Mouse (Mus musculus) kidney, postnatal 10 days (tissue): Measurements from ENCODE around the gene Rtkn2.
"Not testable (repeated sequence)": the region's sequence is repeated elsewhere in the genome, so short reads cannot be mapped to it uniquely, and the experiment has no call there.

ENCODE experiments used
- DNase-seq: peaks from one replicate; pipeline ENCODE4 v3.0.0; 2021; ENCODE audit warnings: mixed read lengths

Gene Rtkn2

DNA sequence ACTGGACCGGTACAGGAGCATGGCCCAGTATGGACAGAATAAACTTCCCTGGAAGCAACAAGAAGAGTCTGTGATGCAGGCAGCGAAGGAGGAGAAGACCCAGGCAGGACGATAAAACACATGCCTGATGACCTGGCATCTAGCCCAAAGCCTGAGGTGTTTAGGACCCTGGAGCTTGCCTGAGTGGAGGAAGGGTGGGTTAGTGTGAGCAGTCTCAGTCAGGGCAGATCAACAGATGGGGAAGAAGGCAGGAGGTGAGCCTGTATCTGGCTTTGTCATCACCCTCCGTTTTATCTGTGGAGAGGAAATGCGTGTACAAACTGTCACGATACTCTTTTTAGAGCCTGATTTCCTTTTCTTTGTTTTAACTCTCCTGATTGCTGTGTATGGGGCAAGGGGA, 102.3 kb downstream of the Rtkn2 start:
- peak; percentile 26 for DNase-seq

DNA sequence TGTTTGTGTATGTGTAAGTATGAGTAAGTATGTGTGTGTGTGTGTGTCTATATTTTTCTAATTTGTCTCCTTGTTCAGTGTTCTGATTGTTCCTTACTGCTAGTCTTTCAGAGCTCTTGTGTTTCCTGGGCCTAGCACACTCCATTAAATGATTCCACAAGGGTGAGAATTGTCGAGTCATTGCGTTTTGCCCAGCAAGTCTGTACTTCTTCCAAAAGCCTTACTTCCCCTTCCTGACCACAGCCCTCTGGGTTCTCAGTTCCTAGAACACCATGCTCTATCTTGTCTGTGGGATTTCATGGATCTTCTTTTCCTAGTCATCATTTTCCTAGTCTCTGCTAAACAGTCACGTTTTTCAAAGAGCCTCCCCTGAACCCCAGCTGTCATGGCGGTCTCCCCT, 106.2 kb downstream of the Rtkn2 start:
- no peak for DNase-seq

DNA sequence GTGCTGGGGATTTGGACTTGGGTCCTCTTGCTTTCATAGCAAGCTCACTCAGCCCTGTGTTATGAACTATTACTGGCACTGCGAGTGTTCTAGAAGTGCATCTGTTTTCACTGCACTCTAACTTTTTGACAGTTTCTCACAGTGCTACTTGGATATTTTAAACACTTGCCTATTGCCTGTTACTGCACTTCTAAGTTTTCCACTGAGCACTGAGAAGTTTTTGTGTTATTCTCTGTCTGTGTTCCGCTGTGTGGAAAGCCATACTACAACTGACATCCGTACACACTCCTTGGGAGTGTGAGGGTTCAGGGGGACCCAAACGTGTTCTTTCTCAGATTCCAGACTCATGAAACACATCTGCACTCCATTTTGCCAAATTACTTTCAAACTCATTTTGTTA, 107.6 kb downstream of the Rtkn2 start:
- no peak for DNase-seq

DNA sequence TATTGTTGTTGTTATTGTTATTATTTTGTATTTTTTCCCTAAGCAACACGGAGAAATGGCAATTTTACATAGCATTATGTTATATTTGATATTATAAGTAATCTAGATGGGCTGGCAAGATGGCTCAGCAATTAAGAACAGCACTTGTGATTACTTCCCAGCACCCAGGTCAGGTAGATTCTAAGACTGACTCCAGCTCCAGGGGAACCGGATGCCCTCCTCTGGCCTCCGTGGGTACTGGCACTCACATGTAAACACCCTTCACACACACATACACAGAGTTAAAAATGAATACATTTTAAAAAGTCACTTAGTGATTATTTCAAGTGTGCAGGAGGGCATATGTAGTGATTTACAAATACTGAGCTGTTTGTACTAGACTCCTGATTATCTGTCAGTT, 108.4 kb downstream of the Rtkn2 start:
- no peak for DNase-seq

DNA sequence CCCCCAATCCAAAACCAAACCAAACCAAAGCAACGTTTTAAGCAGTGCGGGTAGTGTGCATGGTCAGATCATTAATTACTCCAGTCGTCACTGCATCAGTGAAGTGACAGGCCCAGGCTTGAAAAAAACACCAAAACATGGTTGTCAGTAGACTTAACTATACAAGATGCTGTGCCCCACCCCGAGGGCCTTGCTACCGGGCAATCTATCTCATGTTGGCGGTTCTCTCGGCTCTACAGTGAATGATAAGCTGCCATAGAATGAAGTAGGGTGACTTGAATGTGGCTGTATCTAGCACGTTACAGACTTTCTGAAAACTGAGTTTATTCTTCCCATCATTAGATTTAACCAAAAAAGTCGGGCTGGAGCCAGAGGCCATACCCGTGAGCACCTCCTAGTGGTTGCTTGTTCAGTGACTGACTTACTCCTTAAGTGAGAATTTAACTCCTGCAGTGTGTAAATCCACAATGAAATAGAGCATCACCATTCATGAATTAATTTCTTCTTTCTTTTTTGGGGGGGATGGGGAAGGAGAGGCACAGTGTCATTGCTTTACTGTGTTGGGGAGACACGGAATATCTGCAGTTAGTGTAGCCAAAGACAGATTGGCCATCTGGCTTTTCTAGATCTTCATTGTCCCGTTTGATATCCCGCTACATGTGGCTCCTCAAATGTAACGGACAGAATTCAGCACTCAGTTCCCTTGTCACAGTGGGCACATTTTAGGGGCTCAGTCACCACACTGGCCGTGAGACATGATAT, 110.2 kb downstream of the Rtkn2 start:
- peak; percentile 42 for DNase-seq

DNA sequence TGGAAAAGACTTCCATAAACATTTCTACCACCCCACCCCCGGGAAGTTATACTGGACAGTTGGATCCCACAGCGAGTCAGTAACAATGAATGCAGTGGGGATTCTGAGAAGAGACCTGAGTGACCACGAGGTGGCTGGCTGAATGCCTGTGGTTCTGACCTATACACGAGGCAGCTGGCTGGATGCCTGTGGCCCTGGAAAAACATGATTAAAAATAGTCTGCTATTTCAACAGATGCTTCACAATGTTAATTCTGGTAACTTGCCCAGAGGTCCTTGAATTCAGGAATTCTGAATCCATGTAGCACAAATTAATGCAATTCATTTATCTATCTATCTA, 110.8 kb downstream of the Rtkn2 start:
- peak; percentile 85 for DNase-seq

DNA sequence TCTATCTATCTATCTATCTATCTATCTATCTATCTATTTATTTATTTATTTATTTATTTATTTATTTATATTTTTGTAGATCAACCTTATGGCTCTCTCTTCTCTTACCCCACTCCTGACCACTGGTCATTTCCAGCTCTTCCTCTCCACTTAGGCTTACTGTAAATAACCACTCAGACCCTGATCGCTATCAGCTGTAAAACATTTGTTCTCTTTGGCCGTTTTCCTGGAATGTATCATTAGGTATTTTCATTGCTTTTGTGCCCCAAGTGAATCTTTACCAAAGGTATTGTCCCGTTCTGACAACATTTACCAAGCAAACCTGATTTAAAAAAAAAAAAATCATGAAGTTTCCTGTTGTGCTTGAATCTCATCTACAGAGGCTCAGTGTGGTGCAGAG, 111.2 kb downstream of the Rtkn2 start:
- no peak for DNase-seq

DNA sequence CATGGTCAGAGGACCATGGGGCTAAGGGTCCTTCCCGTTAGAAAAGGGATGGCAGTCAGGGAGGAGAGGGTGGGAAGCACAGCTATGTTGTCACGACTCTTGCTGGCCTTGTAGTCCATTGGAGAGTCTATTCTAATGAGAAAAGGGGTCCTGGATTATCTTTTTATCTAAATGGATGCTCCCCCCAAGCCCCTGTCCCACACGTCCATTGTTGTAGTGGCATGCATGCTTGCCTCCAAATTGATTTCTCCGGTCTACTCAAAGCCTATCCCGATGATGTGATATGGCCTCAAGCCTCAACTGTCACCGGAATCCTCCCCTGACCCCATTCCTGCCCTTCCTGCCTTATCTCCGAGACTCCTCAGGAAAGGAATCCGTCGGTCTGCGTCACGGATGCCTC, 111.6 kb downstream of the Rtkn2 start:
- no peak for DNase-seq

DNA sequence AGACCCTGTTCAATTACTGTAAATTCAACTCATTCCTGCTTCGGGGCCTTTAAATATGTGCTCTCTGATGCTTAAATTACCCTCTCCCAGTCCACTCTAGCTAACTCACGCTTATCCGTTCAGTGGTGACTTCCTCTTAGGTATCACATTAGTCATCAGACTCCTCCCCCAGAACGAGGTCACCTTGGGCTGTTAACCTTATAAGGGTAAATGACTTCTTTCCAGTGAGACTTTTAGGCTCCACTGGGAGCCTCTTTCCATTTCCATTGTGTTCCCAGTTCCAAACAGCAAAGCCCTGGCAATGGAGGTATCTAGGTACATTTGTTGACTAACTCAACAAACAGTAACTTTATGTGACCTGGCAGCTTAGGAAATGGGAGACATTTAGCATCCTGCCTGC, 112.5 kb downstream of the Rtkn2 start:
- no peak for DNase-seq

DNA sequence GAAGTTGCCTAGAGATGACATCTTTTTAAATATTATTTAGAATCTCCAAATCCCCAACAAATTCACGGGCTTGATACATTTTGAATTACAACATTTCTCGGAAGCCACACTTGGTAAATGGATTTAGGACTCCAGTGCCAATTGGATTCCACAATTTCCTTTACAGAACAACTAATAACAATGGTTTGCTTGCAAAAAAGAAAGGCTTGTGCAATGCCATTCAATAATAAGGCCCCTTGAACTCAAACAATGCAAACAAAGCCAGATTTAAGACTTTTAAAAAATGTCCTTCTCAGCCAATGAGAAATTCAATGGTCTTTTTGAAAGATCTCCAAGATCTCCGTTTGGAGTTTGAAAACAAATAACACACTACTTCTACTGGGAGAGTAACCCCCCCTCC, 114.1 kb downstream of the Rtkn2 start:
- DNase-seq, result no peak

DNA sequence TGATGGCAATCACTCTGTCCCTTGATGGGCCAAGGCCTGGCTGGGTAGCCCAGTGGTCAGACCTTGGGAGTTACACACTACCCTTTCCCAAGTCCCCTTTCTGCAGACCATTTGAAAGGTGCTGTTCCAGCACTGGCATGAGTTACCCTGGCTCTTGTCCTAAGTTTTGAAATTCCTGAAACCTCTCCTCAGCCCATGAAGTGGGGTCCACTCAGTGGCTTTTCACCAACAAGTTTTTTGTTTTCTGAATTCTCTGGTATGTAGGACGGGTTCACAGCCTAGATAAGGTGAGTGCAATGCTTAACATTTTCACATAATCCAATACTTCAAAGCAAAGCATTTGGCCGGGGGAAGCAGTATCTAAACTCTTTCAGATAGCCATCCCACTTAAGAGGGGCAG, 115.8 kb downstream of the Rtkn2 start:
- no peak for DNase-seq

DNA sequence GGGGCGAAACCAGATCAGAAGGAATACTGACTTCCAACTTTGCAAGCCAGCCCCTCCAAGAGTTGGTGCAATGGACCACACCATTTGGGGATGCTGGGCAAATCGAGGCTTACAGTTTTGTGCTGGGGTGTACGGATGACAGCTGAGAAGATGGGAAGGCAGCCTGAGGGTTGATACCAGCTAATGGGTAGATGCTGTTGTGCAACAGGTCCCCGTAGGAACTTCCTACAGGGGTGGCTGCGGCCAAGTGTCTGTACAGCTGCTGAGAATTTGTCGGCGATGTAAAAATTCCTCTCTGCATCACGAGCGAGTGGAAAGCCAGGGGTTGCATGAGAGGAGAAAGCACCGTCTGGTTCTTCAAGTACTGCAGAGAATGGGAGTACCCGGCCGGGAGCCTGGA, 117.0 kb downstream of the Rtkn2 start:
- DNase-seq, result no peak

DNA sequence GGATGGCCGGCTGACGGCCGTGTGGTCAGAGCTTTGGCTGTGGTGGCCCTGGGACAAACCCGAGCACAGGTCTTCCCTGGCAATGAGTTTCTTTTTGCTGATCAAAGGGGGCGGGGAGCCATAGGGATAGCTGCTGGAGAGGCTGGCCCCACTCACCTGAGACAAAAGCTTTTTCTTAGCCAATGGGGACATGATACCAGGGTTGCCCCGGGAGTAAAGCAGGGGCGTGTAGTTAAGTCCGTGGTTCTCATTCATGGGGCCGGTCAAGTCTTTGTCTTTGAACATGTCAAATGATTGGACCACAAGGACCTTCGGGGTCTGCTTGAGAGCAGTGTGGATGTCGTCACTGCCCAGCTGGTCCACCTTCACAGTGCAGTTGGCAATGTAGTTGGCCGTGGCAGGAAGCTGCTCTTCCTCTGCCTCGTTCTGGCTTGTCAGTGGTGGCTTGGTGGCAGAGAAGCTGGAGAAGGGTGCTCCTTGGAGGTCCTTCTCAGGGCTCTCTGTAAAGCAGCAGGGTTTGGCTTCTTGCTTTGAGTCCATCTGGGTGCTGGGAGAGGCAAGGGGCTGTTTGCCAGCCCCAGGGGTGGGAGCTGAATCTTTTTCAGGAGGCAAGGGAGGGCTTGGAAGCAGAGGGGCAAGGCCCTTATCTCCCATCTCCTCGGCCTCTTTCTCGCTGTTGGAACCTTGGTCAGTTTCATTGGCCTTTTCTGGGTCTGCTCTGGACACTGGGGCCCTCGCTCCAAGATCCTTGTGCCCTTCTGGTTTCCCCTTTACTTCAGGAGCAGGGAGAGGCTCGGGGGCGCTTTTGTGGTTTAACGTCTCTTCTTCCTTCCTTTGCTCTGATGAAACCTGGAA, 118.7 kb downstream of the Rtkn2 start:
- no peak for DNase-seq

DNA sequence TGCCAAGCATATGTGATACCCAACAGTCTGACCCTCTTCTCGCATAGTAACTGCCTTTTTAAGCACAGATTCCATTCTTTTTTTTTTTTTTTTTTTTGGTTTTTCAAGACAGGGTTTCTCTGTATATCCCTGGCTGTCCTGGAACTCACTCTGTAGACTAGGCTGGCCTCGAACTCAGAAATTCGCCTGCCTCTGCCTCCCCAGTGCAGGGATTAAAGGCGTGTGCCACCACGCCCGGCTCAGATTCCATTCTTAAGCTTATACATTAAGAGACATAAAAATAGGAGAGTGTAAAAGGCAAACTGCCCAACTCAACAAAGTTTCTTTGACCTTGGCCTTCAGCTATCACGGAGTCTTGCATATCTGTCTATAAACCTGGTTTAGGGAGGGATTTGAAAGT, 120.4 kb downstream of the Rtkn2 start:
- DNase-seq, result not testable (repeated sequence)

DNA sequence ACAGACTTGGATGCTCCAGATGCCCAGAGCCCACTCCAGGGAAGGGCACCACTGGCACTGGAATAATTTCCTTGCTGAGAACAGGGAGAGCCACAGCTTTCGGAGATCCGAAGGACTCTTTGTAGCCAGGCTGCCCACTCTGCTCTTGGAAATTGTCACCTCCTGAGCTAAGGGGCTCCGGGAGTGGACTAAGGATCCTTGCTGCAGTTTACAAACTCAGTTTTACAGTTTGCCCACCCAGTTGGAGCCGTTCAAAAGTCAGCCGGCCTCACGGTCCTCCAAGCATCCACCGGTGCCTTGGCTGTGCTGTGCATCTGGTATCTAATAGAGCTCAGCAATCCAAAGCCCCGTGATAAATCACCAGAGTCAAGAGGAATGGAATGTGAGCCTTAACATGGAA, 121.1 kb downstream of the Rtkn2 start:
- DNase-seq, result no peak

DNA sequence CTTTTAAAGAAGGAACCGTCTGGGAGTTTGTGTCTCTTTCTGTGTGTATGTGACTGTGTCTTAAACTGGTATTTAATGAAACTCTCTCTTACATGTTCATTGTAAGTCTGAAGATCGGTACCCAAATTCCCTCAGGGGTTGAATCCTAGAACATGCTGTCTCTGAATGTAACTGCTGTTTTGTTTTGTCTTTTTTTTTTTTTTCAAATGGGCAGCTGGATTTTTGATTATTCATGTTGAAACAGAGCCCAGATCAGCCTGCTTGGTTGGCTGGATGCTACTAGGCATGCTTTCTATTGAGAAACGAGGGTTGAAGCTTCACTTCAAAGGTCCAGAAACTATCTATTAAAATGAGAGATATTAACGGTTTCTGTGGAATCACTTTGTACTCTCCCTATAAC, 121.9 kb downstream of the Rtkn2 start:
- DNase-seq, result no peak

DNA sequence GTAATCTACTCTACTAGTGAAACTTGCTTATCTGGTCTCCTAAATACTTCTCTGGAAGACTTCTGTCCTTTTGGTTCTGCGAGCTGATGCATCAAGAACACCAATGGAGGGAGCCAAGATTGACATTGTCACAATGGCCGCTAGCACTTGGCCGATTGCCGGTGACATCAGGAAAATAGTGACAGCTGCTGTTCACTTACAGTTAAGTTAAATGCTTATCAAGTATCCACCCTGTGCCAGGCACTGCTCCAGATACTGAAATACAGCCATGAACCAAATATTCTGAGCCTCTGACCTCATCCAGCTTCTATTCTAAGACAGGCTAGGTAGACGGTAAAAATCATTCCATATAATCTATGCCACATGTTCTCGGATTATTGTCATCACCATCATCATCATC, 123.2 kb downstream of the Rtkn2 start:
- no peak for DNase-seq

DNA sequence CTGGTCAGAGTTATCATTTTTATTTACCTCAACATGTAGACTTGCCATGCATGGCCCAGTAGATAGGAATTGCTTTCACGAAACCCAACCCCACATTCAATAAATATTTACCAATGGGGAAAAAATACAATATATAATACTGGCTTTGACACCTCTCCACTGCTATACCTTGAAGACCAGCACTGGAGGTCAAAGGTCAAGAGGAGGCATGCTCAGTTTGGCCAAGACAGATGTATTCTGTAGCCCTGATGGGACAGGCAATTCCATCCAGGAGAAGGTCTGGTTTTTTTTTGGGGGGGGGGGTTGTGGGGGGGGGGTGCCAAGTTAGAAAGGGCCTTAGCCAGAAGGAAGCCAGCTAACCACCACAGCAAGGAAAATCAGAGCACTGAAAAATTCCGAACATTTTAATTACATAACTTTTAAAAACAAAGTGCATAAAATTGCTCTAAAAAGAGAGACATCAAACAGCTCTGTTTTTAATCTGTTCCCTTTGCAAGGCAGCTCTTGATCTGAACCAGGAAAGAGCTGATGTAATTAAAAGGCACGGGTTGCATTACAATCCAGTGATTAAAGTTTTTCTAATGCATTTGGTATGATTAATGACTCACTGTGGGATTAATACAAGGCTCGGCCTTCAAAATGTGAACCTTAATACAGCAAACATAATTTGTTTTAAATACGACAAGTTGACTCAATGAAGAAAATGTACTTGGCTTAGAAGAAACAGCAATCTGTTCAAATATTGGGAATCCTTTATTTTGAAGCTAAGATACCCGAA, 123.9 kb downstream of the Rtkn2 start:
- DNase-seq, result no peak

DNA sequence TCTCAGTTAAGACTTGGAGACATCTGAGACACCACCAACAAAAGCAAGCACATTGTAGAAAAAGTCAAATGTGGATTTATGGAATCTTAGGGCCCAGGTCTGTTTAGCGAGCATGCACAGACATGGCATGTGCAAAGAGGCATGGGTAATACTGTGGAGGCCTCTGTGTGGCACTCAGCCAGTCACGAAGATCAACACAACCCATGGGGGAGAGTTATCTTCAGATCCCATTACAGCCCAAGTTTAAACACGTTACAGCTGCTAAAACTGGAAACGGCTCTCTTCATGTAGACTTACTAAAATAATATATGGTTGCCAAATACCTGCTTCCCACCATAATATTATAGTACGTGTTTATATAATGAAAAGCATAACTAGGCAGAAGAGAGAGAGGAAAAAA, 124.6 kb downstream of the Rtkn2 start:
- DNase-seq, result peak; percentile 37

DNA sequence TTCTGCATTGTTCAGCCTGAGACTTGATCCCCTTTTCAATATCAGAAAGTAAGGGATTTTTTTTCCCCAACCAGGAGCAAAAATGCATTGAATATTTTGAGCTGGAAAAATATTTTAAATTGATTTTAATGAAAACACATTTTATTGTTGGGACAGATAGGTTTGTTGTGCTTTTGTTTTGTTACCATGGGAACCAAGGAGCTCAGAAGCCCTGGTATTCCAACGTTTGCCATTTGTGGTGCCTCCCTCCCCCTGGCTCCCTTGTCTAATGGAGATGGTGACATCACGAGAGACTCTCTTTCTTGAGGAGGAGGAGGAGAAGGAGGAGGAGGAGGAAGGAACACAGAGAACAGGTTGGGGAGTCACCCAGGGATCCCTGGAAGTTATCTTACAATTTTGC, 125.1 kb downstream of the Rtkn2 start:
- no peak for DNase-seq

DNA sequence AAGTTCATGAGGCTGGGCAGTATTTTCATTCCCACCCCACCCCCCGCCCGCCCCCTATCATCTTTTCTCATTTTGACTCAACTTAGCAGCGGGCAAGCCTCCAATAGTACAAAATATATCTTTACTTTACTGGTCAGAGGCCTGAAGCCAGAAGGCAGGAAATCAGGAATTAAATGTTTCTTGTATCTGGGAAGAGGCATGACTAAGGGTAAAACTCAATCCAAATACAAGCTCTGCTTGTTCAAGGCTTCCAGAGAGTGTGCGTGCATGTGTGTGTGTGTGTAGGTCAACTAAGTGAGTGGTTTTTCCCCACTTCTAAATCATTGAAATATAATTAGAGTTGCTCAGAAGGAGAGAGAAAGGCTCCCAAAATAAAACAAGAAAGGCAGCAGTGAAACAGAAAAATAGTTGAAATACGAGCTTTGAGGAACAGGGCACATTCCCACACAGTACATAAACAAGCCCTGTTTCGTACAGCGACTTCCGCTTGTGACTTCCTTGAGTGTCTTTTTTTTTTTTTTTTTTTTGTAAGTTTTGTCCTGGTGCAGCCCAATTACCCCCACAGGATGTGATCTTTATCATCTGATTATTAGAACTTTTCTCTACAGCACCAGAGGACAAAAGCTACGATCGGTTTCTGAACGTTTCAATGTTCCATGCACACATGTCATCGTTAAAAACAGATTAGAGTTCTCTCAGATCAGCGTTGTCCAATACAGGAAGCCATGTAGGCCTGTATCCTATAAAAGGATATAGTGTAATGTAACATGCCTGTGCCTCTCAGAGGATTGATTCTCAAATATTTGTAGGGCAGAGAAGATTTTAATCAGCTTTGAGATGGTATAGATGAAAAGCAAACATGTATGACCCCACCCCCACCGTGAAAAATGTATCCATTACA, 125.8 kb downstream of the Rtkn2 start:
- DNase-seq, result no peak

DNA sequence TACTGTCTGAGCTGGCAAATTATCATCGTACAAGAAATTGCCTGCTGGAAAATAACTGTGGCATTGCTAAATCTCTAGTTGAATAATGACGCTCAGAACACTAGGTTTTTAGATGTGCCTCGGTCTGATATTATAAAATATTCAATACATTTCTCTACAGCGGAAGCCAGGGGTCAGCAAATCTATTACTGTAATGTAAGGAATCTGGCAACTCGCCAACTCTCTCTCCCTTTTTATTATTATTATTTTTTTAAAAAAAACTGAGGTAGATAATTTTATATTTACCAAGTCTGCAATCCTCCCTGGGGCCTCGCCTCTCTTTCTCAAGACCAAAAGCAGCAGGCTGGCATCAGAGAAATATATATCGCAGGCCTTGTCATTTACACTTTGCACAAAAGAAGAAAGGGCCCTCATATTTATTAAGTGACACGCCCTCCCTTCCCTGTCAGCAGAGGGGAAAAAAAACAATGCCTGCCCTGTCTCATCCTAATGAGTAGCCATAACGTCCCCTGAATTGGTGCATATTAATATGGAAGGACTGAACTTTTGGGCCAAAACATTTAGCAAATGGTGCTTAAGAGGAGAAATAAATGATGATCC, 127.1 kb downstream of the Rtkn2 start:
- DNase-seq, result no peak
